Mouse (Mus musculus) adrenal gland, adult 2 months (tissue): Measurements from ENCODE around the gene Gm5346. TPM values are rescaled to one million over a fixed set of nuclear protein-coding genes. Genes with fewer than 3 reads are reported as not detected.
"Not testable (repeated sequence)": the region's sequence is repeated elsewhere in the genome, so short reads cannot be mapped to it uniquely, and the experiment has no call there.

Experiments used
- DNase-seq: peaks from one replicate; pipeline ENCODE4 v3.0.0; 2021
- long read RNA-seq: library from polyadenylated mRNA; stranded (forward); transcript quantifications from one replicate; pipeline ENCODE4 v2.0.0, GENCODE M21; 2021
- polyA plus RNA-seq: library from polyadenylated mRNA; depleted of rRNA; stranded (reverse); fragments of >200 nt; gene quantifications from 2 replicates; pipeline ENCODE4 v1.2.3, GENCODE M21; 2012; rRNA removed
- total RNA-seq, 2 experiments: library from RNA; stranded (reverse); gene quantifications; 2 replicates each; pipeline ENCODE4 v1.2.3; 2021

Gm5346 gene
- not detected for total RNA-seq
- not detected in 2 replicates for polyA plus RNA-seq
- long read RNA-seq: 0 reads

DNA sequence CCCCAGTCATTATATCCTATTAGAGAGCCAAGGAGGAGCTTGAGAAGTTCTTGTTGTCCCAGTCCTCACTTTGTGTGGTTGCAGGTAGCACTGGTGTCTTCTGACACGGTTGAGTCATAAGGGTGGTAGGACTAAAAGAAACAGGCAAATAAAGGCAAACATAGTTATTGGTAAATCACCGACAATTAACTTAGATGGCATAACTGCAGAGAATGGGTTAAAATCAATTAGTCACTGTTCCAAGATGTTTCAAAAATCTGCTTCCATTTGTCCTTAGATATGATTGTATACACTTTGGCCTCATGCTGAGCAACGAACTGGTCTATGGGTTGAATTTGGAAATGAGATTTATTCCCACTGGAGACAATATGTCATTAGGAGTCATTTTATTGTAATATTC, at the start of gene Gm5346:
TSS of gene Gm5346 (minus strand) at position 101 of the 400 bp plus-strand sequence.
- no peak for DNase-seq

DNA sequence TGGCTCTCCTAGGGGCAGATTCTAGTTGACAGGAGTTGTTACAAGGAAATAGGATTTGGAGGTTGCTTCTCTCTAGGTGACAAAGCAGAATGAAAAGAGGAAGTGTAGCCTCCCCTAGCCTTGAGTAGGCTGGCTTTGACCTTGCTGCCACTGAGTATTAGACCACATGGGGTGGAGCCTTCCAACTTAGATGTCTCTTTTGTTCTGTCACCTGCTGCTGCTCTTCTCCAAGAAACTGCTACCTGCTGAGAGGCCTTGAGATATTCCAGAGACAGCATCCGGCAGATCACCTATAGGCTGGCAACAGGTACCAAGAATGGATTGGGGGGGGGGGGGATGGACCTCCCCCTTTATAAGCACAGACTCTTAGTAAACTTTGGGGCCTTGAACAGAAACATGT, 11.0 kb downstream of the Gm5346 start:
- DNase-seq: no peak

DNA sequence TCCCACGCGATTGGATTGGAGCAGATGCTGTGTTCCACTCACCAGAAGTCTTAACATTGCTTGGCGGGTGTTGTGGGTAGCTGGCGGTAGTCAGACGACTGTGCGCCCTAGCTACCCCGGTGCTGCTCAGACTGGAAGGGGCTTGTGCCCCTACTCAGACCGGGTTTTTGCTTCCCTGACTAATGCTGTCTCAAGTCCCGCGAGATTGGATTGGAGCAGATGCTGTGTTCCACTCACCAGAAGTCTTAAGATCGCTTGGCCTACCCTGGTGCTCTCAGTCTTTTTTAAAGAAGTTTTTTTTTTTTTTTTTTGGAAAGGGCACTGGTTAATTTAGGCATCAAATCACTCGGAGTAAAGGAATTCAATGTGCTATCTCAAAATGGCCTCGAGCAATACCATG, 23.4 kb downstream of the Gm5346 start:
- not testable (repeated sequence) for DNase-seq

DNA sequence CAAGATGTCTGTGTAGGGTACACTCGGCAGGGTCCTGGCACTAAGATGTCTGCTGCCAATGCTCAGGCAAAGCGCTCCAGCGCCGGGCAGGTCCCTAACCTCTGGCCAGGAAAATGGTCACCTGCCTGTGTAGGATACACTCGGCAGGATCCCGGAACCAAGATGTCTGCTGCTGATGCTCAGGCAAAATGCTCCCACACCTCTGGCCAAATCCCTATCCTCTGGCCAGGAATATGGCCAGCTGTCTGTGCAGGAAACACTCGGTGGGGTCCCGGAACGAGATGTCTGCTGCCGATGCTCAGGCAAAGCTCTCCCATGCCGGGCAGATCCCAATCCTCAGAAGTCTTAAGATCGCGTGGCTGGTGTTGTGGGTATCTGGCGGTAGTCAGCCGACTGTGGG, 23.9 kb downstream of the Gm5346 start:
- DNase-seq: not testable (repeated sequence)

DNA sequence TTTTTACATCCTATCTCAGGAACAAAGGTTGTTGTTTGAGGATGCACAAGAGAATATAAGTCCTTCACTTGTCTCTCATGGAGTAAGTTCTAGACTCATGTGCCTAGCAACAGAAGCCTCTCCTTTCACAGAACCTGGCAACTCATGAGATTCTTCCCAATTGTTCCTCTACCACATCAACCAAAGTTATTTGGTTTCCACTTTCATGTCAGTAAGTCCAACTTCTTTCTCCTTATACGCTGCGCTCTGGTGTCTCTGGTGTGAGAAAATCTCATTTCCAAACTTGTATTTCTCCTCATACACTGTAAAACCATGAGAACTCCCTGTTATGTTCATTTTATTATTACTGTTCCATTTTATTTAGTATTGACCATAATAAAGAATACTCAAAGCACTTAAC, 50.5 kb downstream of the Gm5346 start, which contains the start of gene Adam26a:
TSS of gene Adam26a (minus strand) at position 101 of the 400 bp plus-strand sequence.
- DNase-seq: not testable (repeated sequence)

Other genes starting within 250 kb of the Gm5346 start
- gene Adam26b, start 99.2 kb downstream of the Gm5346 start, total RNA-seq: not detected
- not detected in 2 replicates for gene Adam26b, start 99.2 kb downstream of the Gm5346 start, polyA plus RNA-seq
- not detected for gene Adam26a, start 50.6 kb downstream of the Gm5346 start, total RNA-seq
- not detected in 2 replicates for gene Adam26a, start 50.6 kb downstream of the Gm5346 start, polyA plus RNA-seq
- not detected for gene Adam34, start 82.8 kb upstream of the Gm5346 start, total RNA-seq
- not detected in 2 replicates for gene Adam34, start 82.8 kb upstream of the Gm5346 start, polyA plus RNA-seq